21 mouse cellular contexts compared by ENCODE assay signal in the genomic region with DNA sequence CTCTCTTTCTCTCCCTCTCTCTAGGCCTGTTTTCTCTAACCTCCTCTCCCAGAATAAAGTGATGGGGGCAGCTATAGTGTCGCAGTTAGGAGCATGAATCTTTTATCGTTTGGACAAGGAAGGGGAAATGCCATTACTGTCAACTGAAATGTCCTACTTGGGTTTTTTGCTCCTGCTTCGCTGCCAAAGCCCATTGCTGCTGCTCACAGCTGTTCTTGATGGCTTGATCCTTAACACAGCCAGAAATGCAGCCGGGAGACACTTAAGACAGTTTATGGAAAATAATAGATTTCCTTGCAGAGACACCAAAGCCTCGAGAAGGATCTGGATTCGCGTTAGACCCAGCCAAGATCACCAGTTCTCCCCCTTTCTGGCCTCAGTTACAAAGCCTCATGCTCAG.
DNase-seq lines count a peak whose midpoint lies in the region; ATAC-seq and TF ChIP-seq lines count a peak whose summit lies in the region.
"Had no signal": no experiment of that assay in that cellular context is flagged by ENCODE, and none has a peak within 500 bp of the region (broad histone marks: within the 10 kb centered on the region; RNA-seq: fewer than 3 reads in every experiment).

No protein-coding gene starts in this region.

- peaks cover 27% of the 10 kb centered on the region for H3K4me1 ChIP-seq in hindbrain, embryonic 15.5 days (replicated peaks)
- peaks cover 2% of the 10 kb centered on the region; the same call in 1 of the 2 replicates for H3K4me1 ChIP-seq in hindbrain, postnatal 0 days (ENCODE audit: insufficient read depth, low read length)
- peaks cover 27% of the 10 kb centered on the region for H3K4me1 ChIP-seq in neural tube, embryonic 13.5 days (replicated peaks)
- peaks cover 28% of the 10 kb centered on the region for H3K4me1 ChIP-seq in neural tube, embryonic 15.5 days

- no peaks in the 10 kb centered on the region for H3K9me3 ChIP-seq in hindbrain, embryonic 15.5 days
- H3K9me3 ChIP-seq in hindbrain, postnatal 0 days (ENCODE audit: low read length), result no peaks in the 10 kb centered on the region
- H3K9me3 ChIP-seq in neural tube, embryonic 13.5 days, result no peaks in the 10 kb centered on the region
- no peaks in the 10 kb centered on the region for H3K9me3 ChIP-seq in neural tube, embryonic 15.5 days (replicated peaks)
- H3K9me3 ChIP-seq: heart, embryonic 13.5 days; limb, embryonic 13.5 days; midbrain, embryonic 12.5 days had no signal

- no peak overlapping the region for H3K4me2 ChIP-seq in hindbrain, embryonic 15.5 days
- H3K4me2 ChIP-seq in hindbrain, postnatal 0 days (ENCODE audit: low read depth, low read length), result no peak overlapping the region
- no peak overlapping the region for H3K4me2 ChIP-seq in neural tube, embryonic 13.5 days
- no peak overlapping the region for H3K4me2 ChIP-seq in neural tube, embryonic 15.5 days
- H3K4me2 ChIP-seq: heart, embryonic 13.5 days; limb, embryonic 13.5 days; midbrain, embryonic 12.5 days had no signal

- no peak for ATAC-seq in hindbrain, embryonic 15.5 days (ENCODE audit: low FRiP score, low read depth)
- no peak for ATAC-seq in hindbrain, postnatal 0 days
- ATAC-seq in neural tube, embryonic 13.5 days (ENCODE audit: low read depth), result no peak
- no peak for ATAC-seq in neural tube, embryonic 15.5 days (ENCODE audit: low FRiP score)

- WGBS in hindbrain, embryonic 15.5 days, result 71% methylated on average over 7 of the region's 7 CpGs
- WGBS in hindbrain, postnatal 0 days, result 71% methylated on average over 7 of the region's 7 CpGs
- 78% methylated on average over 7 of the region's 7 CpGs for WGBS in neural tube, embryonic 13.5 days
- WGBS in neural tube, embryonic 15.5 days, result 64% methylated on average over 7 of the region's 7 CpGs

- no peaks in the 10 kb centered on the region for H3K27me3 ChIP-seq in hindbrain, embryonic 15.5 days
- no peaks in the 10 kb centered on the region for H3K27me3 ChIP-seq in hindbrain, postnatal 0 days (ENCODE audit: insufficient read depth, low read length)
- H3K27me3 ChIP-seq in neural tube, embryonic 13.5 days, result 0 out of 2 replicates have a peak, but pooled peaks cover 4% of the 10 kb centered on the region
- H3K27me3 ChIP-seq in neural tube, embryonic 15.5 days (replicated peaks), result no peaks in the 10 kb centered on the region
- H3K27me3 ChIP-seq: heart, embryonic 13.5 days; limb, embryonic 13.5 days; midbrain, embryonic 12.5 days had no signal

- no peak for DNase-seq in hindbrain, postnatal 0 days (ENCODE audit: low spot score)
- no peak for DNase-seq in layer of hippocampus, adult 2 months (ENCODE audit: low spot score in 2 of 2)
- DNase-seq in layer of hippocampus, postnatal 25 days (ENCODE audit: extremely low spot score in 1 of 2, low spot score in 1 of 2), result no peak
- DNase-seq in neural tube, embryonic 10.5 days (ENCODE audit: extremely low spot score, low spot score), result no peak
- no peak for DNase-seq in frontal cortex, postnatal 25 days (ENCODE audit: low spot score in 2 of 2)
- DNase-seq: adrenal gland, adult 2 months; cerebellum, adult 2 months; gastrocnemius, postnatal 14 days; heart, adult 18-20 months; kidney, postnatal 36 days; retina, postnatal 1 day; right cerebral cortex, postnatal 4 days; thymus, adult 2 months had no signal

- H3K4me3 ChIP-seq in hindbrain, embryonic 15.5 days, result no peak overlapping the region
- H3K4me3 ChIP-seq in hindbrain, postnatal 0 days (ENCODE audit: low read length), result no peak overlapping the region
- H3K4me3 ChIP-seq in layer of hippocampus, adult 2 months, result no peak overlapping the region
- H3K4me3 ChIP-seq in neural tube, embryonic 13.5 days, result no peak overlapping the region
- H3K4me3 ChIP-seq in neural tube, embryonic 15.5 days (replicated peaks), result no peak overlapping the region
- H3K4me3 ChIP-seq: erythroblast, embryonic 14.5 days; heart, embryonic 13.5 days; limb, embryonic 13.5 days; midbrain, embryonic 12.5 days had no signal

- H3K36me3 ChIP-seq in hindbrain, embryonic 15.5 days, result peaks cover 7% of the 10 kb centered on the region; the same call in 1 of the 2 replicates
- H3K36me3 ChIP-seq in hindbrain, postnatal 0 days (ENCODE audit: insufficient read depth, low read length), result no peaks in the 10 kb centered on the region
- peaks cover 12% of the 10 kb centered on the region for H3K36me3 ChIP-seq in neural tube, embryonic 13.5 days
- H3K36me3 ChIP-seq in neural tube, embryonic 15.5 days, result no peaks in the 10 kb centered on the region
- H3K36me3 ChIP-seq: heart, embryonic 13.5 days; limb, embryonic 13.5 days had no signal

- no peak overlapping the region for H3K9ac ChIP-seq in hindbrain, embryonic 15.5 days
- no peak overlapping the region for H3K9ac ChIP-seq in hindbrain, postnatal 0 days (replicated peaks; ENCODE audit: low read length)
- H3K9ac ChIP-seq in neural tube, embryonic 13.5 days, result no peak overlapping the region
- no peak overlapping the region for H3K9ac ChIP-seq in neural tube, embryonic 15.5 days (replicated peaks)
- H3K9ac ChIP-seq: heart, embryonic 13.5 days; limb, embryonic 13.5 days; liver, embryonic 14.5 days; midbrain, embryonic 12.5 days had no signal

- H3K27ac ChIP-seq in hindbrain, embryonic 15.5 days (replicated peaks), result peak overlapping the region; percentile 58
- no peak overlapping the region for H3K27ac ChIP-seq in hindbrain, postnatal 0 days
- peak overlapping the region; percentile 61; the same call in 1 of the 2 replicates for H3K27ac ChIP-seq in layer of hippocampus, adult 2 months
- H3K27ac ChIP-seq in neural tube, embryonic 13.5 days (replicated peaks), result peak overlapping the region; percentile 82
- H3K27ac ChIP-seq in neural tube, embryonic 15.5 days (replicated peaks), result peak overlapping the region; percentile 33; the same call in 1 of the 2 replicates
- H3K27ac ChIP-seq: heart, embryonic 13.5 days; limb, embryonic 13.5 days; liver, embryonic 14.5 days; midbrain, embryonic 12.5 days had no signal

- TF ChIP-seq CTCF in hindbrain, postnatal 0 days (IDR thresholded peaks at IDR 0.05; ENCODE audit: low read depth), result no peak
- TF ChIP-seq CTCF in layer of hippocampus, adult 2 months (conservative IDR thresholded peaks at IDR 0.05), result no peak
